Mouse (Mus musculus) limb, embryonic 14.5 days (tissue): ENCODE measurements at regions not wholly inside any gene's neighbourhood (a gene's known extent, or its start where the extent isn't known, plus 50 kb on each side); places are given as distances from the start of the nearest gene placed in this dataset.

Experiments used
- ATAC-seq: fragments of 200-750 bp; cut with Nextera tagmentation; 2 replicates; pipeline ENCODE4 v1.8.0; 2017; ENCODE audit warnings: low read depth, moderate number of reproducible peaks, moderate TSS enrichment; ENCODE audit not compliant: low FRiP score
- DNase-seq: peaks from one replicate; pipeline ENCODE4 v3.0.0-alpha.2; 2015; ENCODE audit warnings: low spot score
- H3K27ac ChIP-seq: fragments of 300-500 bp; sonication (generic); replicated peaks from 2 replicates; pipeline ENCODE4 v1.5.1; 2014; ENCODE audit warnings: low read depth, mild to moderate bottlenecking, low read length, moderate library complexity, mixed read lengths
- H3K27me3 ChIP-seq: fragments of 300-500 bp; sonication (generic); 2 replicates; pipeline ENCODE4 v1.6.1; 2014; ENCODE audit warnings: low read length, mixed read lengths; ENCODE audit not compliant: control insufficient read depth, insufficient read depth
- H3K36me3 ChIP-seq: fragments of 300-500 bp; sonication (generic); 2 replicates; pipeline ENCODE4 v1.6.1; 2014; ENCODE audit warnings: mild to moderate bottlenecking, low read length, moderate library complexity, mixed read lengths; ENCODE audit not compliant: control insufficient read depth, insufficient read depth
- H3K4me1 ChIP-seq: fragments of 300-500 bp; sonication (generic); 2 replicates; pipeline ENCODE4 v1.6.1; 2014; ENCODE audit warnings: antibody characterized with exemption, low read length, mixed read lengths; ENCODE audit not compliant: control insufficient read depth, insufficient read depth
- H3K4me2 ChIP-seq: fragments of 300-500 bp; sonication (generic); replicated peaks from 2 replicates; pipeline ENCODE4 v1.6.1; 2014; ENCODE audit warnings: low read depth, mild to moderate bottlenecking, low read length, moderate library complexity; ENCODE audit not compliant: severe bottlenecking
- H3K4me3 ChIP-seq: fragments of 300-500 bp; sonication (generic); replicated peaks from 2 replicates; pipeline ENCODE4 v1.5.1; 2014; ENCODE audit warnings: low read length
- H3K9ac ChIP-seq: fragments of 300-500 bp; sonication (generic); 2 replicates; pipeline ENCODE4 v1.6.1; 2014; ENCODE audit warnings: mild to moderate bottlenecking, low read depth, low read length, moderate library complexity; ENCODE audit not compliant: severe bottlenecking
- H3K9me3 ChIP-seq: fragments of 300-500 bp; sonication (generic); 2 replicates; pipeline ENCODE4 v1.6.1; 2016; ENCODE audit warnings: low read length; ENCODE audit not compliant: control insufficient read depth
- POLR2A ChIP-seq: fragments of 200-500 bp; IDR thresholded peaks from 2 replicates; pipeline ENCODE4 v1.8.0; 2012; ENCODE audit warnings: inconsistent platforms, mild to moderate bottlenecking, moderate library complexity, borderline replicate concordance; ENCODE audit not compliant: insufficient read depth, insufficient read length; ENCODE audit errors: extremely low read depth
- WGBS: fragments of 180-500 bp; shearing (Covaris S2); extraction: QIAGEN DNeasy Blood & Tissue Kit; methylation state at CpG from one replicate; pipeline ENCODE4 v1.1.7; 2014; 5-methylcytosine and 5-hydroxymethylcytosine counted together

DNA sequence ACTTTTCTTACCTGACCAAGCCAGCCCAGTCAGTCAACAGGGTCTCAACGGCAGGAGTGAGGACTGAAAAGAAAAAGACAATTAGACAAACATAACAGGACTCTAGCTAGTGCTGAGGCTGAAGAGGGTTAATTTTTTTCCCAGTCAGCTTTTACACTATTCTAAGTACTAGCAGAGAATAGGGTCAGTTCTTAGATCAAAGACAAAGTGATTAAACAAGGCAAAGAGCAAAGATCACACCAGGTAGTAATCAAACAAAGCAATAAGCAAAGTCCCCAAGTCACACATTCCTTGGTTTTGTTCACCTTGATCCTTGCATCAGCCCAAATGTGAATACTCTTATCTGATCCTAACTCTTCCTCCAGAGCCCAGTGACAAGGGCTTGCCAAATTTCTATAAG is 267.8 kb upstream of the Tsc22d2 start:
- DNase-seq, result no peak

DNA sequence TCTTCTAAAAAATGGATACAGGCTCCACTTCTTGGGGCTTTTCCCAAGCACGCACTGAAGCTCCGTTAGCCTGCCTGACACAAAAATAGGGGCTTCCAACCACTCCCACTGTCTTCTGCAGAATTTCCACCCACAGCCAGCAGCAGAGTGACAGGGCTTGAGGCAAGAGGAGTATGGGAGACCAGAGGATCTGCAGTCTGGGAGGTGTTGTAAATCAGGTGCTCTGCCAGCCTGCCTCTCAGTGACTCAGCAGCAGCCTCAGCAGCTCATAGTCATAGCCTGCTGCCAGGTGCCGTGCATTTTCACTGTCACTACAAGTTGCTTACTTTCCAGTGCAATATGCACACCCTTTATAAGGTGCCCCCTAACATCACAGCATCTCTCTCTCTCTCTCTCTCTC is 261.4 kb upstream of the Tsc22d2 start:
- Histone ChIP-seq H3K4me2 (no peak overlapping the region), H3K9ac (no peak overlapping the region)

More for the DNA sequence above, 267.8 kb upstream of the Tsc22d2 start:
- Histone ChIP-seq H3K9me3 (no peaks in the 10 kb centered on the region), H3K27ac (no peak overlapping the region), H3K27me3 (no peaks in the 10 kb centered on the region), H3K4me2 (no peak overlapping the region), H3K4me3 (no peak overlapping the region), H3K36me3 (no peaks in the 10 kb centered on the region), H3K9ac (no peak overlapping the region), H3K4me1 (no peaks in the 10 kb centered on the region)
- no peak for ATAC-seq
- TF ChIP-seq POLR2A, result no peak
- 36% methylated on average over 1 of the region's 1 CpGs for WGBS

GRCm38 (mm10) chr3:58153874-58154756 is 260.4 kb upstream of the Tsc22d2 start:
- 0 out of 2 replicates have a peak, but pooled peaks cover 4% of the 10 kb centered on the region for H3K4me1 ChIP-seq
- TF ChIP-seq POLR2A, result no peak
- DNase-seq, result no peak
- no peak overlapping the region for H3K9ac ChIP-seq
- H3K27ac ChIP-seq, result no peak overlapping the region
- WGBS, result 66% methylated on average over 21 of the region's 21 CpGs
- H3K27me3 ChIP-seq, result no peaks in the 10 kb centered on the region
- H3K4me3 ChIP-seq, result no peak overlapping the region
- no peak overlapping the region for H3K4me2 ChIP-seq
- no peak for ATAC-seq
- H3K9me3 ChIP-seq, result 0 out of 2 replicates have a peak, but pooled peaks cover 6% of the 10 kb centered on the region
- no peaks in the 10 kb centered on the region for H3K36me3 ChIP-seq

More for the DNA sequence above, 261.4 kb upstream of the Tsc22d2 start:
- Histone ChIP-seq H3K4me1 (no peaks in the 10 kb centered on the region), H3K9me3 (0 out of 2 replicates have a peak, but pooled peaks cover 6% of the 10 kb centered on the region), H3K36me3 (no peaks in the 10 kb centered on the region), H3K27me3 (no peaks in the 10 kb centered on the region), H3K4me3 (no peak overlapping the region), H3K27ac (no peak overlapping the region)
- ATAC-seq (no peak), DNase-seq (no peak)
- no peak for TF ChIP-seq POLR2A
- WGBS, result 76% methylated on average over 3 of the region's 3 CpGs

- Histone ChIP-seq H3K9ac (no peak overlapping the region), H3K4me1 (0 out of 2 replicates have a peak, but pooled peaks cover 4% of the 10 kb centered on the region), H3K36me3 (no peaks in the 10 kb centered on the region), H3K4me2 (no peak overlapping the region), H3K27ac (no peak overlapping the region), H3K9me3 (0 out of 2 replicates have a peak, but pooled peaks cover 6% of the 10 kb centered on the region), H3K27me3 (no peaks in the 10 kb centered on the region), H3K4me3 (no peak overlapping the region)
- ATAC-seq, result no peak
- no peak for TF ChIP-seq POLR2A
- 59% methylated on average over 3 of the region's 3 CpGs for WGBS
- DNase-seq, result peak; percentile 53
Observed at GRCm38 (mm10) chr3:58159384-58159783, 255.1 kb upstream of the Tsc22d2 start.

DNA sequence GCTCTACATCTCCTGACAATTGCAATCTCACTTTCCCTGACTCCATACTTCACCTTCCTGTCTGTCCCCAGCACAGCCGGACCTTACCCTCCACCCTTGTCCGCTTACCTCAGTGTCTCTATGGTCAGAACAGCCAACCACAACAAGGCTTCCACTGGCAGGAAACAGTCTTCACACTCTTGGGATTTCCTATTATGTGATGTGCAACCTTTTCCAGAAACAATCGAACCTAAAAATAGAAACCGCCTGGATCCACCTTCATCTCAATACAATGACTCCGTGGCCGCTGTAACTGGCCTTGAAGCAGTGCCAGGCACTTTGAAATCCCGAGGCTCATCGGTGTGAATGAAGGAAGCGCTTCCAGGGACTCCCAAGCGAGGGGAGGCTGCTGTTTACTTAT is 252.3 kb upstream of the Tsc22d2 start:
- Histone ChIP-seq H3K4me1 (peaks cover 7% of the 10 kb centered on the region), H3K9me3 (no peaks in the 10 kb centered on the region), H3K9ac (no peak overlapping the region), H3K4me2 (no peak overlapping the region), H3K27me3 (no peaks in the 10 kb centered on the region), H3K27ac (no peak overlapping the region), H3K4me3 (no peak overlapping the region), H3K36me3 (no peaks in the 10 kb centered on the region)
- 40% methylated on average over 10 of the region's 10 CpGs for WGBS
- DNase-seq, result no peak
- no peak for TF ChIP-seq POLR2A
- no peak for ATAC-seq
